Mouse (Mus musculus): ENCODE results near the gene Cdkn2b. TPM values are rescaled to one million over a fixed set of nuclear protein-coding genes. Genes with fewer than 3 reads are reported as not detected.

Cdkn2b gene
- polyA plus RNA-seq, 1 experiment = 2.0 TPM

DNA sequence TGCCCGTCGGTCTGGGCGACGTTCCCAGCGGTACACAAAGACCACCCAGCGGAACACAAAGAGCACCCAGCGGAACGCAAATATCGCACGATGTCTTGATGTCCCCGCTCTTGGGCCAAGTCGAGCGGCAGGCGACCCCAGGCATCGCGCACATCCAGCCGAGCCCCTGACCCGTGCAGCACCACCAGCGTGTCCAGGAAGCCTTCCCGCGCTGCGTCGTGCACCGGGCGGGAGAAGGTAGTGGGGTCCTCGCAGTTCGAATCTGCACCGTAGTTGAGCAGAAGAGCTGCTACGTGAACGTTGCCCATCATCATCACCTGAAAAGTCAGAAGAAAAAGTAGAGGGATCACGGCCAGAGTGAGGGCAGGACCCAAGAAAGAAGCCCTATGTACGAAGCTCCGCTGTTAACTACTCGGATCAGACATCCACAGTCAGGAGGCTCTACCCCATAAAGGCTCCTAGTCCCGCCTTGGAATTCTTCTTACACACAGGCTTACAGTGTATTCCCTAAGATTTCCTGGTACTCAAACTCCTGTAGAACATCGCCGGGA is 34.1 kb downstream of the Cdkn2b start:
- H3K4me1 ChIP-seq (ENCODE audit: control insufficient read depth, insufficient read depth, insufficient read length, low read length) = no peaks in the 10 kb centered on the region
- no peak overlapping the region for H3K4me3 ChIP-seq (ENCODE audit: insufficient read depth, low read depth, low read length)
- no peak overlapping the region for H3K27ac ChIP-seq (replicated peaks; ENCODE audit: low read depth, low read length)

DNA sequence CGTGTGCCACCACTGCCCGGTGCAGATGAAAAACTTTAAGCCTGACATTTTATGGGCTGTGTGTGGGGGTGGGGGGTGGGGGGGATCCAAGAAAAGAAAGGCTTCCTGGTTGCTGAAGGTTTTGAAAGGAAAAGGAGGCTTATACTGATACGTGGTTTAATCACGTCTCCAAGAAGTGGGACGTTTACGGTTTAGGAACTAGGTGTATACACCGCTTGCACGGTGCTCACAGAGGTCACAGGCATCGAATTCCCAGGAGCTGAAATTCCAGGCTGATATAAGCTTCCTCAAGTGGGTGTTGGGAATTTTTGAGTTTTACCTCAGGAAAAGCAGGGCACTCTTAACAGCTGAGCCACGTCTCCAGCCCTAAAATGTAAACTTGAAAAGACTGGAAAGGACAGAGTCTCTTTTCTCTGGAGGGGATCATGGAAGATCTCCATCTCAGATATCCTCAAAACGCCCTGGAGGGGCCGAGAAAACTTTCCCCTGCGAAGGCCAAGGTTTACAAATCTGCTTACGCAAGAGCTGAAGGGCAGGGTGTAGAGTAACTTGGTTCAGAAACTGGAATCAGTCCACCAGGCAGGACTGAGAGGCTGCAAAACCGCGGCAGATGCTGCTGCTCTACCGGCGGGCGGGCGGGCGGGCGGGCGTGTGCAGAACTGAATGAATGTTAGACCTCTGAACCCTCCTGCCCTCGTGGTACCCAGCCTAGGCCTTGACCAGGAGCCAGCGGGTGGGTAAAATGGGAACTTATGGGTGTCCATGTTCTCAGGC is 34.8 kb downstream of the Cdkn2b start:
- no peaks in the 10 kb centered on the region for H3K4me1 ChIP-seq (ENCODE audit: control insufficient read depth, insufficient read depth, insufficient read length, low read length)
- no peak overlapping the region for H3K27ac ChIP-seq (replicated peaks; ENCODE audit: low read depth, low read length)
- no peak overlapping the region for H3K4me3 ChIP-seq (ENCODE audit: insufficient read depth, low read depth, low read length)

DNA sequence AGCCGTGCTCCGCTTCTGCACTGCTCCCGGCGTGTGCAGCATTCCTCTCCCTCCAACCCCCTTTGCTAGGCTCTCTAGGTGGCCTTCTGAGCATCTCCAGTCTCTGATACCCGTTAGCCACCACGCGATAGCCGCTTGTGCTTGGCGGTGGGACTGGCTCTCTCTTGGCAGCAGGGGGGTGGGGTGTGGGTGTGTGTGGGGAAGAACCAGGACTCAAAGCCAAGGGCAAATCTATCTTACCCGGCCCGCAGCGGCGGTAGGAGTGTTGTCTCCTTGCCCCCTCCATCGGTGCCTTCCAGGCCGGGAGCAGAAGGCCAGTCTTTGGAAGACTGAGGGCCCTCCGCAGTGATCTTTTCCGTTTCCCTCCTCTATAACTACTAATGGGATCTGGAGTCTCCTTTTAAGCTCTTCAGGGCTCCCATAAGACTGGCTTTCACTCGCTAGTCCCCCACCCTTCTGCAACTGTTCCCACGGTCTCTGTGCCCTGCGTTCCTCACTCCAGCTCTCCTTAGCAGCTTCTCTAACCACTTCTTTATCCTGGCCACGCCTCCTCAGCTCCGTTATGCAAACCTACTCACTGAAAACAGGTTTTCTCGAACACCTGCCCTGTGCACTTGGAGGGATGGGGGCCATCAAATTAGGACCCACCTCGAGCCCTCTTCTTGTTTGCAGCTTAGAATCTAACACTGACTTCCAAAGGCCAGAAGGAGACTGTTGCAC is 35.9 kb downstream of the Cdkn2b start:
- Histone ChIP-seq H3K27ac (replicated peaks; ENCODE audit: low read depth, low read length) (no peak overlapping the region), H3K4me3 (ENCODE audit: insufficient read depth, low read depth, low read length) (no peak overlapping the region), H3K4me1 (ENCODE audit: control insufficient read depth, insufficient read depth, insufficient read length, low read length) (no peaks in the 10 kb centered on the region)

DNA sequence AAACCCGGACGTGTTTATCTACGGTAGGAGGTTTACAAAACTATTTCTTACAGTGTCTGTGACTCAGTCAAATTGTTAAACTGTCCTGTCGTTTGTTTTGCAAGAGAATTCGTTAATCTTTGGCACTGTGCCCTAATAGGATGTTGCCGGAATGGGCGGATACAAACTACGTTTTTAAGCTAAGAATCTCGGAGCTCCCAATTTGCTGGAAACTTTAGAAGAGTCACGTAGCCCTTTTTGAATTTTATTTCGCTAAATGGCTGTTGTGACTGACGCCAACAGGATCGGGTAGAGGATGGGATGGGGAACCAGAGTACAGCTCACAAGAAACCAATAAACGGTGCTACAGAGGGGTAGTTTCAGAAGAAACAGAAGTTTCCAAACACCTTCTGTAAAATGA is 36.8 kb downstream of the Cdkn2b start:
- no peaks in the 10 kb centered on the region for H3K4me1 ChIP-seq (ENCODE audit: control insufficient read depth, insufficient read depth, insufficient read length, low read length)
- H3K27ac ChIP-seq (replicated peaks; ENCODE audit: low read depth, low read length) = no peak overlapping the region
- H3K4me3 ChIP-seq (ENCODE audit: insufficient read depth, low read depth, low read length) = no peak overlapping the region

DNA sequence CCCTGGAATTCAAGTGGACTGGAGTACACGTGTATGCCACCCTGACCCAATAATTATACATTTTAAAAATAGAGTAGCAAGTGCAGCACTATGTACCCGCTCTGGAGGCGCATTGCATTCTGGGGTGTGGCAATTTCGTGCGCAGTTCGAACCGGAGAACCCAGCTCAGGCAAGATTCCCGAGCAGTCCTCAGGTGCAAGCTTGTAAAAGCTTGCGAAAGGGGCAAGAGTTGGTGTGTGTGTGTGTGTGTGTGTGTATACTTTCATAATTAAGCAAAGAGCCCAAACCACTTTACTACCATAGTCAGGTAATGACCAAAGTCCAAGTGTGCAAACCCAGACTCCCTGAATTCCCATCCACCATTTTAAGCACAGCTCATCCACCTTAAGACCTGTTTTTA is 37.3 kb downstream of the Cdkn2b start:
- Histone ChIP-seq H3K4me1 (ENCODE audit: control insufficient read depth, insufficient read depth, insufficient read length, low read length) (no peaks in the 10 kb centered on the region), H3K27ac (replicated peaks; ENCODE audit: low read depth, low read length) (no peak overlapping the region), H3K4me3 (ENCODE audit: insufficient read depth, low read depth, low read length) (no peak overlapping the region)

DNA sequence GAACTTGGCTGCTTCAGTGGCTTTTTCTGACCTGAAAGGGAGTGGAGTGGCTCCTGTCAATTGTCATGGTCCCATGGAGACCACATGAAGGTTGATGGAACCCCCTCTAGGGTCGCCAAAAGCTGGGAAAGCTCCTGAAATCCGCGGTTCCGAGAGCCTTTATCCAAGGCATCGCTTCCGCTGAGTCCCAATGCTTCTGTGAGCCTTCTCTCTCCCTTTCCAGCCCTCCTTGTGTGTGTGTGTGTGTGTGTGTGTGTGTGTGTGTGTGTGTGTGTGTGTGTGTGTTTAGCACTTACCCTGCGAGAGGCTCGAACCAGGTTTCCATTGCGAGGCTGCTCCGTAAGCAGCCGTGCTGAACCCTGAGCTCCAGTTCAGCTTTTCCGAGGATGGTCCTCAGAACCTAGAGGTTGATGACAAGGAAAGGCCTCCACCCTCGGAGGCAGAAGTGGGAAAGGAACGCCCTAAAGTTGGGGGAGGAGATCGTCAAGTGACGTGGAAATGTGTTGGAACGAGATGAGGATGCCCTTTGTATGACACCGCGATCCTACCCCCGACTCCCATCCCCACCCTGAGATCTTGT is 37.8 kb downstream of the Cdkn2b start:
- Histone ChIP-seq H3K27ac (replicated peaks; ENCODE audit: low read depth, low read length) (no peak overlapping the region), H3K4me1 (ENCODE audit: control insufficient read depth, insufficient read depth, insufficient read length, low read length) (no peaks in the 10 kb centered on the region), H3K4me3 (ENCODE audit: insufficient read depth, low read depth, low read length) (no peak overlapping the region)

DNA sequence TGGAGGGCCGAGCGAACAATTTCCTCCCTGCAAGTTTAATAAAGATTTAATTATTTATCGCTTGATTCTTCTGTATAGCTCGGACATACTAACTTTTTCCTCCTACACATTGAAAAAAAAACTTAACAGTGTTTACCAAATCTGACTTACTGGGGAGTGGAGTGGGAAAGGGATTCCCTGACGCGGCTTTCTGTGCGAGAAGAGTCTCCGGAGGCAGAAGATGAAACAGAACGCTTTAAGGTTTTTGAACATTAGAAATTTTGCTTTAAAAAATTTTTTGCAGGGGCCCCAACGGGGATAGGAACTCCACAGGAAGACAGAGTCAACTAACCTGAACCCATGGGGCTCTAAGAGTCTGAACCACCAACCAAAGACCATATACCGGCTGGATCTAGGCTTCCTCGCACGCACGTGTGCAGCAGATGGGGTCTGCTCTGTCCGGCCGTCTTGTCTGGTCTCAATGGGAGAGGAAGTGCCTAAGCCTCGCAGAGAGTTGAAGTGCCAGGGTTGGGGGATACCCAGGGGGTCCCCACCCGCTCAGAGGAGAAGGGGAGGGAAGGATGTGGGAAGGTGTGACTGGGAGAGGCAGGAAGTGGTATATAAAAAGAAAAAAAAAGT is 38.6 kb downstream of the Cdkn2b start:
- H3K4me1 ChIP-seq (ENCODE audit: control insufficient read depth, insufficient read depth, insufficient read length, low read length) = no peaks in the 10 kb centered on the region
- H3K27ac ChIP-seq (replicated peaks; ENCODE audit: low read depth, low read length) = no peak overlapping the region
- H3K4me3 ChIP-seq (ENCODE audit: insufficient read depth, low read depth, low read length) = no peak overlapping the region

DNA sequence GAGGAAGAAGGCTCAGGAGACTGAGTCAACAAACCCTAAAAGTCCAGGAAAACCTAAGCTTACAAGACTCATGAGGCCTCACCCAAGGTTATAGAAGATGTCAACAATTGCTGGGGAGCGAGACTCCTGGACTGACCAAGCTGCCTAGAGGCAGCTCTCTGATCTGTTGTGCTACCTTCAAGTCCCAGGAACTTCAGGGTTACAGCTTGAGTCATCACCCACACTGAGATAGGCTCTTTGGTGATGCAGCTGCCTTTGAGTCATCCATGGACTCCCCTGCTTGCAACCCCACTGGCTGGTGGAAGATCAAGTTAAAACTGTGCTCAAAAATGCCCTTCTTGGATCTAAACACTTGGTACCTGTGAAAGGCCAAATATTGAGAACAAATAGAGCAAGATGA is 53.1 kb downstream of the Cdkn2b start:
- Histone ChIP-seq H3K4me1 (ENCODE audit: control insufficient read depth, insufficient read depth, insufficient read length, low read length) (no peaks in the 10 kb centered on the region), H3K27ac (replicated peaks; ENCODE audit: low read depth, low read length) (no peak overlapping the region), H3K4me3 (ENCODE audit: insufficient read depth, low read depth, low read length) (no peak overlapping the region)

Other genes starting within 250 kb of the Cdkn2b start
- 16.2 and 17.5 TPM in 2 replicates for gene Mtap, start 173.9 kb downstream of the Cdkn2b start, polyA plus RNA-seq (2012; ENCODE audit: insufficient read depth, insufficient read length, missing spikeins)
- gene Cdkn2a, start 16.4 kb downstream of the Cdkn2b start, polyA plus RNA-seq (2012; ENCODE audit: insufficient read depth, insufficient read length, missing spikeins) = not detected in 2 replicates

Data from brown adipose tissue, adult 24 weeks (tissue).